Comparison of ENCODE assay signal across 23 mouse cellular contexts in the genomic region with DNA sequence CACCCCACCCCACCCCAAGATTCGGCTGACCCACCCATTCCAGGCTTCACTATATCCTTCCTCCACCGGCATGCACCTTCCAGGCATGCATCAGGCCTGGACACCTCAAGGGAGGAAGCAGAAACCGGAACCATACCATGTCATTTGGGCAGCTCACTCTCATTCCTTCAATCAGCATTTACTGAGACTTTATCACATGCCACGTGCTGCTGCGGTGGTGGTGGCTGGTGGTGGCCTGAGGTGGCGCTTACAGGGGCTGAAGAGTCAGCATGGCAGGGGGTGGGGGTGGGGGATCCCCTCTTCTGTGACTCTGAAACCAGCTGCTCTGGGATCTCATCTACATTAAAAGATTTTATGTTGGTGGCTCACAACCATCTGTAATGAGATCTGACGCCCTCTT. TPM values are rescaled to one million over a fixed set of nuclear protein-coding genes. Genes with fewer than 3 reads are reported as not detected.
DNase-seq lines count a peak whose midpoint lies in the region; ATAC-seq lines count a peak whose summit lies in the region.
"Had no signal": no experiment of that assay in that cellular context is flagged by ENCODE, and none has a peak within 500 bp of the region (broad histone marks: within the 10 kb centered on the region; RNA-seq: fewer than 3 reads in every experiment).

No protein-coding gene starts in this region.

- DNase-seq in hindbrain, embryonic 14.5 days (ENCODE audit: low spot score): no peak
- no peak for DNase-seq in adipocyte (ENCODE audit: low spot score)
- DNase-seq in lung, postnatal 4 days: no peak
- DNase-seq: adrenal gland, adult 2 months; adrenal gland, postnatal 10 days; adrenal gland, postnatal 25 days; cerebellum, adult 11 months; cerebellum, adult 18-20 months; cerebellum, adult 8-10 months; cerebellum, adult 9-11 months; cerebellum, postnatal 14 days; cerebellum, postnatal 36 days had no signal

- H3K4me2 ChIP-seq in hindbrain, embryonic 14.5 days (replicated peaks): no peak overlapping the region
- H3K4me2 ChIP-seq in hindbrain, embryonic 12.5 days (replicated peaks): no peak overlapping the region
- H3K4me2 ChIP-seq: embryonic facial prominence, embryonic 13.5 days; embryonic facial prominence, embryonic 15.5 days; forebrain, embryonic 13.5 days had no signal

- 0 out of 2 replicates have a peak, but pooled peaks have one; percentile 15 for ATAC-seq in hindbrain, embryonic 14.5 days (ENCODE audit: low FRiP score)
- no peak for ATAC-seq in hindbrain, embryonic 12.5 days (ENCODE audit: low FRiP score)
- ATAC-seq in common myeloid progenitor, adult 5-6 weeks (replicated peaks; ENCODE audit: low read depth, poor library complexity, severe bottlenecking): peak; percentile 47; the same call in 1 of the 2 replicates
- ATAC-seq in megakaryocyte progenitor cell, adult 5-6 weeks (replicated peaks; ENCODE audit: poor library complexity): peak; percentile 31; the same call in 1 of the 2 replicates
- ATAC-seq: activated CD4-positive, CD25-positive, alpha-beta regulatory T cell, adult 4 months; Patski had no signal

- 55% methylated on average over 7 of the region's 7 CpGs for WGBS in hindbrain, embryonic 14.5 days
- WGBS in hindbrain, embryonic 12.5 days: 67% methylated on average over 7 of the region's 7 CpGs

- no peaks in the 10 kb centered on the region for H3K27me3 ChIP-seq in hindbrain, embryonic 14.5 days (ENCODE audit: control insufficient read depth, insufficient read depth, low read length)
- no peaks in the 10 kb centered on the region for H3K27me3 ChIP-seq in hindbrain, embryonic 12.5 days
- H3K27me3 ChIP-seq: embryonic facial prominence, embryonic 13.5 days; embryonic facial prominence, embryonic 15.5 days; forebrain, embryonic 13.5 days; Patski had no signal

- H3K9me3 ChIP-seq in hindbrain, embryonic 14.5 days (ENCODE audit: control insufficient read depth, low read length): no peaks in the 10 kb centered on the region
- no peaks in the 10 kb centered on the region for H3K9me3 ChIP-seq in hindbrain, embryonic 12.5 days (replicated peaks)
- H3K9me3 ChIP-seq: embryonic facial prominence, embryonic 13.5 days; embryonic facial prominence, embryonic 15.5 days; forebrain, embryonic 10.5 days; forebrain, embryonic 13.5 days had no signal

- H3K36me3 ChIP-seq in hindbrain, embryonic 14.5 days (replicated peaks; ENCODE audit: control insufficient read depth, insufficient read depth): no peaks in the 10 kb centered on the region
- no peaks in the 10 kb centered on the region for H3K36me3 ChIP-seq in hindbrain, embryonic 12.5 days
- H3K36me3 ChIP-seq: embryonic facial prominence, embryonic 13.5 days; embryonic facial prominence, embryonic 15.5 days; forebrain, embryonic 10.5 days; G1E had no signal

- no peak overlapping the region for H3K27ac ChIP-seq in hindbrain, embryonic 14.5 days
- H3K27ac ChIP-seq in hindbrain, embryonic 12.5 days: no peak overlapping the region
- H3K27ac ChIP-seq: embryonic facial prominence, embryonic 13.5 days; embryonic facial prominence, embryonic 15.5 days; forebrain, embryonic 10.5 days; forebrain, embryonic 13.5 days had no signal

- H3K9ac ChIP-seq in hindbrain, embryonic 14.5 days: no peak overlapping the region
- H3K9ac ChIP-seq in hindbrain, embryonic 12.5 days: no peak overlapping the region
- H3K9ac ChIP-seq: embryonic facial prominence, embryonic 13.5 days; embryonic facial prominence, embryonic 15.5 days; forebrain, embryonic 13.5 days had no signal

- no peak overlapping the region for H3K4me3 ChIP-seq in hindbrain, embryonic 14.5 days (replicated peaks; ENCODE audit: low read length)
- no peak overlapping the region for H3K4me3 ChIP-seq in hindbrain, embryonic 12.5 days
- H3K4me3 ChIP-seq: embryonic facial prominence, embryonic 13.5 days; embryonic facial prominence, embryonic 15.5 days; erythroblast, embryonic 14.5 days; forebrain, embryonic 10.5 days; forebrain, embryonic 13.5 days had no signal

- no peaks in the 10 kb centered on the region for H3K4me1 ChIP-seq in hindbrain, embryonic 14.5 days (replicated peaks; ENCODE audit: control insufficient read depth, insufficient read depth, low read length)
- H3K4me1 ChIP-seq in hindbrain, embryonic 12.5 days: peaks cover 6% of the 10 kb centered on the region

RNA-seq across cellular contexts. Expression of gene Daam2, which starts 42.1 kb away (rescaled TPM):
- 3.1 and 3.2 TPM in 2 replicates for polyA plus RNA-seq in hindbrain, embryonic 14.5 days (2014; fragmentation: Nextera tagmentation; extraction: Ambion mirVana)
- 5.3 and 6.1 TPM in 2 replicates for polyA plus RNA-seq in hindbrain, embryonic 12.5 days (2016; fragmentation: Nextera tagmentation; extraction: Ambion mirVana)
- under 0.01 TPM in 1 of 2 replicates, not detected in the other for total RNA-seq in common myeloid progenitor, adult 5-6 weeks (2017)
- not detected in 2 replicates for total RNA-seq in megakaryocyte progenitor cell, adult 5-6 weeks (2015)
- not detected in 2 replicates for total RNA-seq in megakaryocyte progenitor cell, adult 5-6 weeks (2017)
- polyA plus RNA-seq: erythroblast, embryonic 14.5 days; G1E had no signal
